Mouse (Mus musculus): ENCODE data around the gene Hps6.

DNA sequence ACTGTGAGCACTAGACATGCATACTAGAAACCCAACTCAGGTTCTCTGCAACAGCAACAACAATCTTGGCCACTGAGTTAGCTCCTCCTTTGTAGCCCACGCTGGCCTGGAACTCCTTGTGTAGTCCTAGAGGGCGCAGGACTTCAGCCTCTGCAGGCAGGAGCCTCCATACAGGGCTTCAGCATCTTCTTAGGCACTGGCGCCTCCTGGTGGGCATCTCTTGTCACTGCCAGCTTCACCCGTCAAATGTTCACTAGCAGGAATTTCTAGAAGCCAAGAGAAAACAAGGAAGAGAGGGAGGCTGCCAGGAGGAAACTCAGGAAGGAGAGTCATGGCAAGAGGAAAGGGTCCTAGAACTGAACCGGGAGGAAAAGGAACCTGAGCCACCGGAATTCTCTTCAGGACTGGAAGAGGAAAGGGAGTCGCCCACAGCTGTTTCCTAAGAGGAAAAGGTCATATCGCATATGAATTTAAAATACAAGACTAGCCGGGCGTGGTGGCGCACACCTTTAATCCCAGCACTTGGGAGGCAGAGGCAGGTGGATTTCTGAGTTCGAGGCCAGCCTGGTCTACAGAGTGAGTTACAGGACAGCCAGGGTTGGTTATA, 11.4 kb downstream of the Hps6 start:
- no peak for TF ChIP-seq POLR2A (IDR thresholded peaks at IDR 0.05; ENCODE audit: control insufficient read depth, low read depth, low read length)
- peak; percentile 92 for TF ChIP-seq CTCF (IDR thresholded peaks at IDR 0.05; ENCODE audit: control insufficient read depth, insufficient read depth, insufficient replicate concordance, low read depth, low read length)

All from testis, adult 2 months (tissue).